Mouse (Mus musculus): ENCODE results near the gene Dpep2nb.

- TF ChIP-seq POLR2A (IDR thresholded peaks at IDR 0.05; ENCODE audit: insufficient read length, low read depth), result no peak
- TF ChIP-seq POLR2AphosphoS2 (IDR thresholded peaks at IDR 0.05; ENCODE audit: insufficient read length, low read depth), result no peak
- TF ChIP-seq REST (IDR thresholded peaks at IDR 0.05; ENCODE audit: insufficient read depth, insufficient read length), result no peak
- TF ChIP-seq CEBPB (IDR thresholded peaks at IDR 0.05; ENCODE audit: insufficient read depth, poor library complexity, severe bottlenecking), result no peak
- no peak for TF ChIP-seq TCF12 (IDR thresholded peaks at IDR 0.05; ENCODE audit: insufficient read depth, poor library complexity, severe bottlenecking)
- TF ChIP-seq MYOG (IDR thresholded peaks at IDR 0.05; ENCODE audit: control insufficient read depth in 1 of 3, insufficient read depth in 1 of 3, insufficient read length in 2 of 3, low read depth in 2 of 3), result no peak
- TF ChIP-seq E2F4 (IDR thresholded peaks at IDR 0.05; ENCODE audit: insufficient read depth), result no peak
- TF ChIP-seq MAX (IDR thresholded peaks at IDR 0.05; ENCODE audit: low read depth), result no peak
- no peak for TF ChIP-seq TCF3 (IDR thresholded peaks at IDR 0.05; ENCODE audit: insufficient read length, low read depth)
Measured at GRCm38 (mm10) chr8:105979325-105979724, 26.4 kb downstream of the Dpep2nb start, which contains the start of gene Dpep3.
